Mouse (Mus musculus) inflammation-experienced regulatory T-cells, adult 6 months (primary cell): ENCODE data around the gene Olfr1275. TPM values are rescaled to one million over a fixed set of nuclear protein-coding genes. Genes with fewer than 3 reads are reported as not detected.

Experiments used
- ATAC-seq: one replicate; pipeline ENCODE4 v1.8.0; 2017
- polyA plus RNA-seq, 3 experiments: library from polyadenylated mRNA; unstranded; fragments of 100-300 nt; shearing (Covaris generic); gene quantifications; one replicate each; pipeline ENCODE4 v1.2.1; 2017

Gene Olfr1275
- polyA plus RNA-seq = not detected

DNA sequence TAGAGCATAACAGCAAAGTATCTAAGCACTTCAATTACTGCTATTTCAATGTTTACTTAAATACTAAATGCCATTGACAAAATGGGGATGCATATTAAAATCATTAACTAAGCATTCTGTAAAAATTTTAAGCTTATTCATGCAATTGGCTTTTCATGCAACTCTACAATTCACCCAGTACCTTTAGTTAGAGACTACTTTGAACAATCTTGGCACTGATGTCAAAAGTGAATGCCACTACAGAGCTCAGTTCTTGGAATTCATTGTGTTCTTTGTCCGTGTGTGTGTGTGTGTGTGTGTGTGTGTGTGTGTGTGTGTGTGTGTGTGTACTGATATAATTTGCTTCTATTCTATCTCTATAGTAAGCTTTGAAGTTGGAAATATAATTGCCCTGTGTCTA, at the start of gene Olfr1275:
TSS of gene Olfr1275 (minus strand) at position 101 of the 400 bp plus-strand sequence.
- no peak for ATAC-seq

- no peak for ATAC-seq
Observed at GRCm38 (mm10) chr2:111274006-111274405, 38.9 kb upstream of the Olfr1275 start, which contains the start of gene Olfr1277. Olfr1277 (minus strand) TSS chr2:111274106.

DNA sequence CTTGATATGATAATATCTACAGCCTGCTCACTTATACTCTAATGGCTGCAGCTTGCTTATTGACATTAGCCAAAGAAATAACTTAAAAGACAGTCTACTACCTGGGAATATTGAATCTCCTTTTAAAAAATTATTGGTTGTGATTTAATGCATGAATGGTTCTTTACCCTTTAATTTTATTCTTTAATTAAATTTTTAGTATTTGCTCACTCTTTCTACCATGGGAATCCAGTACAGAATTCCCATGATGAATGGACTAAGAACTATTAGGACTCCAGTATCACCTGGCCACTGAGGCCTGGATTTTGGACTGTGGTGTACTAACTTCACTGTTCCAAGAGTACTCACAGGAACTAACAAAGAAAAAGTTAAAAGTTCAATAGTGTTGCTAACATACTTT, 19.1 kb upstream of the Olfr1275 start, which contains the start of gene Olfr1276:
TSS of gene Olfr1276 (plus strand) at position 301 of the 400 bp plus-strand sequence.
- no peak for ATAC-seq

GRCm38 (mm10) chr2:111229502-111229901, 5.6 kb downstream of the Olfr1275 start, which contains the start of gene 4930430A15Rik:
4930430A15Rik (minus strand) TSS chr2:111229602.
- ATAC-seq = no peak

DNA sequence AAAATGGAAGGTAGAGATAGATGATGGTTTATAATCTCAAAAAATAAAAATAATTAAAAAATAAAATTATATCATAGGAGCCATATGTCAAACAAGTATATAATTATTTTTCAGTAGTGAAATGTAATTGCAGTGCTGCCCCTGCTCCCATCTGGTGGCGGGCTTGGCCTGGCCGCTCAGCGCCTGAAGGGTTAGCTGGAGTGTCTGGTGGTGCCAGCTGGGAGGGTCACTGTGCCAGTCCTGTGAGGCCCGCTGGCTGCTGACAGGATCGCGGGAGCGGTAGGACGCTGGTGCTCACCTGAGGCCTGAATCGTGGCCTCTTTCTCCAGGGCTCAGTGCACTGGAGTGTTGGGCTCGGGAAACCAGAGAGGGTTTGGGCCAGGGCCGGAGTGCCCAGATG, 53.0 kb downstream of the Olfr1275 start:
- no peak for ATAC-seq

Other genes starting within 250 kb of the Olfr1275 start
- gene Gm13941, start 129.3 kb downstream of the Olfr1275 start, polyA plus RNA-seq = not detected
- gene Gm15130, start 82.3 kb downstream of the Olfr1275 start, polyA plus RNA-seq = not detected
- gene 4930430A15Rik, start 5.7 kb downstream of the Olfr1275 start, polyA plus RNA-seq = not detected
- gene Olfr1276, start 19.2 kb upstream of the Olfr1275 start, polyA plus RNA-seq = not detected
- not detected for gene Olfr1277, start 38.8 kb upstream of the Olfr1275 start, polyA plus RNA-seq
- gene Olfr1278, start 54.9 kb upstream of the Olfr1275 start, polyA plus RNA-seq = not detected
- gene Olfr1279, start 65.3 kb upstream of the Olfr1275 start, polyA plus RNA-seq = not detected
- not detected for gene Olfr1280, start 78.7 kb upstream of the Olfr1275 start, polyA plus RNA-seq
- gene Olfr1281, start 91.2 kb upstream of the Olfr1275 start, polyA plus RNA-seq = not detected
- not detected for gene Olfr1282, start 100.8 kb upstream of the Olfr1275 start, polyA plus RNA-seq
- not detected for gene Olfr1283, start 131.5 kb upstream of the Olfr1275 start, polyA plus RNA-seq
- gene Olfr1284, start 140.2 kb upstream of the Olfr1275 start, polyA plus RNA-seq = not detected
- not detected for gene Olfr1286, start 187.8 kb upstream of the Olfr1275 start, polyA plus RNA-seq
- not detected for gene Olfr1287, start 213.9 kb upstream of the Olfr1275 start, polyA plus RNA-seq
- not detected for gene Olfr1288, start 238.8 kb upstream of the Olfr1275 start, polyA plus RNA-seq
- gene Olfr1289, start 245.5 kb upstream of the Olfr1275 start, polyA plus RNA-seq = not detected